ENCODE assay signal across 9 mouse cellular contexts in genomic region chr7:118854606-118855005, GRCm38 (mm10). TPM values are rescaled to one million over a fixed set of nuclear protein-coding genes. Genes with fewer than 3 reads are reported as not detected.
A peak's percentile ranks its signal among the peaks of the same experiment; 100 is the strongest.
DNase-seq lines count a peak whose midpoint lies in the region; ATAC-seq and TF ChIP-seq lines count a peak whose summit lies in the region.
"Had no signal": no experiment of that assay in that cellular context is flagged by ENCODE, and none has a peak within 500 bp of the region (broad histone marks: within the 10 kb centered on the region; RNA-seq: fewer than 3 reads in every experiment).

No protein-coding gene starts in this region.

- H3K4me2 ChIP-seq in heart, postnatal 0 days (ENCODE audit: low read depth, low read length) = peak overlapping the region; percentile 93
- H3K4me2 ChIP-seq in midbrain, embryonic 11.5 days = peak overlapping the region; percentile 85

- H3K27me3 ChIP-seq in heart, postnatal 0 days (ENCODE audit: control insufficient read depth, insufficient read depth, low read length) = no peaks in the 10 kb centered on the region
- no peaks in the 10 kb centered on the region for H3K27me3 ChIP-seq in MEL (ENCODE audit: control insufficient read depth in 1 of 2, insufficient read depth in 2 of 2, low read length in 2 of 2)
- H3K27me3 ChIP-seq in hindbrain, embryonic 10.5 days (ENCODE audit: insufficient read depth, poor library complexity, severe bottlenecking) = no peaks in the 10 kb centered on the region
- H3K27me3 ChIP-seq in midbrain, embryonic 11.5 days (ENCODE audit: control insufficient read depth, insufficient read depth, low read length) = no peaks in the 10 kb centered on the region

- no peak for TF ChIP-seq POLR2A in MEL (IDR thresholded peaks at IDR 0.05; ENCODE audit: control insufficient read depth in 1 of 2, insufficient read depth in 1 of 2, low read depth in 1 of 2, low read length in 2 of 2, poor library complexity in 1 of 2)

- TF ChIP-seq CTCF in heart, postnatal 0 days (IDR thresholded peaks at IDR 0.05; ENCODE audit: low read depth) = no peak
- no peak for TF ChIP-seq CTCF in MEL (IDR thresholded peaks at IDR 0.05 in 2 of 3, conservative IDR thresholded peaks at IDR 0.05 in 1 of 3; ENCODE audit: control insufficient read depth in 1 of 3, insufficient read depth in 1 of 3, low read depth in 2 of 3, low read length in 3 of 3, poor library complexity in 1 of 3, severe bottlenecking in 1 of 3)

- H3K36me3 ChIP-seq in heart, postnatal 0 days (replicated peaks; ENCODE audit: control insufficient read depth, insufficient read depth, low read length) = peaks cover 20% of the 10 kb centered on the region
- peaks cover 5 to 43% of the 10 kb centered on the region in 2 experiments; a peak in 3 of 4 replicates for H3K36me3 ChIP-seq in MEL (ENCODE audit: control insufficient read depth in 1 of 2, insufficient read depth in 2 of 2, low read length in 2 of 2)
- peaks cover 66% of the 10 kb centered on the region for H3K36me3 ChIP-seq in hindbrain, embryonic 10.5 days
- peaks cover 14% of the 10 kb centered on the region for H3K36me3 ChIP-seq in midbrain, embryonic 11.5 days (ENCODE audit: control insufficient read depth, insufficient read depth, low read length)

- TF ChIP-seq EP300 in heart, postnatal 0 days (IDR thresholded peaks at IDR 0.05; ENCODE audit: low read depth) = no peak
- no peak for TF ChIP-seq EP300 in MEL (IDR thresholded peaks at IDR 0.05; ENCODE audit: low read depth in 1 of 2, low read length in 2 of 2)

- no peaks in the 10 kb centered on the region for H3K9me3 ChIP-seq in heart, postnatal 0 days (replicated peaks; ENCODE audit: control insufficient read depth, low read length)
- no peaks in the 10 kb centered on the region for H3K9me3 ChIP-seq in MEL (replicated peaks; ENCODE audit: insufficient read depth, low read length)
- H3K9me3 ChIP-seq in hindbrain, embryonic 10.5 days = no peaks in the 10 kb centered on the region
- H3K9me3 ChIP-seq in midbrain, embryonic 11.5 days (ENCODE audit: control insufficient read depth, low read length) = no peaks in the 10 kb centered on the region

- peak overlapping the region; percentile 79 for H3K4me3 ChIP-seq in heart, postnatal 0 days (ENCODE audit: low read depth, low read length)
- H3K4me3 ChIP-seq in MEL (ENCODE audit: control insufficient read depth in 1 of 2, insufficient read depth in 1 of 2, low read depth in 2 of 2, low read length in 2 of 2) = peak overlapping the region; percentile 62 to 92
- H3K4me3 ChIP-seq in hindbrain, embryonic 10.5 days = peak overlapping the region; percentile 85
- H3K4me3 ChIP-seq in midbrain, embryonic 11.5 days (ENCODE audit: low read depth, low read length) = peak overlapping the region; percentile 89

- no peak for ATAC-seq in heart, postnatal 0 days (ENCODE audit: insufficient read depth, low read depth)
- ATAC-seq in midbrain, embryonic 11.5 days (ENCODE audit: low FRiP score) = no peak

- H3K4me1 ChIP-seq in heart, postnatal 0 days (ENCODE audit: control insufficient read depth, insufficient read depth) = peaks cover 22% of the 10 kb centered on the region
- H3K4me1 ChIP-seq in MEL (ENCODE audit: control insufficient read depth in 1 of 2, insufficient read depth in 2 of 2, low read length in 2 of 2) = peaks cover 5 to 42% of the 10 kb centered on the region in 2 experiments
- H3K4me1 ChIP-seq in hindbrain, embryonic 10.5 days (replicated peaks) = peaks cover 21% of the 10 kb centered on the region
- H3K4me1 ChIP-seq in midbrain, embryonic 11.5 days (ENCODE audit: control insufficient read depth, insufficient read depth, low read length) = peaks cover 12% of the 10 kb centered on the region

- WGBS in heart, postnatal 0 days = 17% methylated on average over 3 of the region's 3 CpGs
- WGBS in hindbrain, embryonic 10.5 days = 32% methylated on average over 3 of the region's 3 CpGs
- WGBS in midbrain, embryonic 11.5 days = 26% methylated on average over 3 of the region's 3 CpGs

- H3K9ac ChIP-seq in heart, postnatal 0 days (replicated peaks; ENCODE audit: low read depth, low read length) = peak overlapping the region; percentile 70
- H3K9ac ChIP-seq in MEL (ENCODE audit: control insufficient read depth, low read depth, low read length, poor library complexity, severe bottlenecking) = peak overlapping the region; percentile 85
- H3K9ac ChIP-seq in midbrain, embryonic 11.5 days (ENCODE audit: low read length) = peak overlapping the region; percentile 74

- TF ChIP-seq RAD21 in MEL (IDR thresholded peaks at IDR 0.05; ENCODE audit: low read depth, low read length) = no peak

- peak overlapping the region; percentile 53; the same call in 1 of the 2 replicates for H3K27ac ChIP-seq in heart, postnatal 0 days (ENCODE audit: low read depth)
- H3K27ac ChIP-seq in MEL (ENCODE audit: control insufficient read depth, low read depth, low read length) = peak overlapping the region; percentile 60
- peak overlapping the region; percentile 91 for H3K27ac ChIP-seq in hindbrain, embryonic 10.5 days
- no peak overlapping the region for H3K27ac ChIP-seq in midbrain, embryonic 11.5 days (ENCODE audit: low read depth, low read length)

- intact Hi-C loops in heart, postnatal 10 days (cut with DNase I) = loop anchor here (2.0 to 5.0 kb wide), 2 partner anchors 87 to 138 kb away; no protein-coding TSS in a partner anchor

- no peak for DNase-seq in heart, postnatal 0 days (ENCODE audit: low spot score)
- DNase-seq in heart, postnatal 10 days = no peak
- DNase-seq in MEL (ENCODE audit: low read depth, low spot score) = peak; percentile 72
- DNase-seq in hindbrain, embryonic 10.5 days (ENCODE audit: low spot score) = no peak
- DNase-seq in midbrain, embryonic 11.5 days (ENCODE audit: low spot score, missing footprints) = no peak
- no peak for DNase-seq in adrenal gland, postnatal 14 days
- no peak for DNase-seq in layer of hippocampus, postnatal 25 days (ENCODE audit: extremely low spot score in 1 of 2, low spot score in 1 of 2)
- DNase-seq in right cerebral cortex, postnatal 36 days (ENCODE audit: low spot score in 2 of 2) = no peak
- DNase-seq: gastrocnemius, postnatal 25 days had no signal

- H3K79me2 ChIP-seq in MEL (ENCODE audit: control insufficient read depth, insufficient read depth, low read length, poor library complexity) = peaks cover 45% of the 10 kb centered on the region

TF ChIP-seq in MEL, 35 proteins besides CTCF, POLR2A, EP300 and RAD21:
- TF ChIP-seq KAT2A (conservative IDR thresholded peaks at IDR 0.05; ENCODE audit: low read depth, low read length) (no peak), SMC3 (IDR thresholded peaks at IDR 0.05; ENCODE audit: low read depth, low read length) (no peak), ZNF384 (IDR thresholded peaks at IDR 0.05; ENCODE audit: low read depth, low read length) (no peak), TAL1 (IDR thresholded peaks at IDR 0.05; ENCODE audit: low read length) (no peak), SIN3A (IDR thresholded peaks at IDR 0.05; ENCODE audit: low read length) (no peak), USF2 (IDR thresholded peaks at IDR 0.05; ENCODE audit: borderline replicate concordance in 1 of 2, insufficient read depth in 1 of 2, low read depth in 1 of 2, low read length in 2 of 2) (no peak), POLR2AphosphoS5 (IDR thresholded peaks at IDR 0.05; ENCODE audit: borderline replicate concordance, low read depth, low read length) (no peak), TCF12 (IDR thresholded peaks at IDR 0.05; ENCODE audit: low read depth, low read length) (no peak), MEF2A (IDR thresholded peaks at IDR 0.05; ENCODE audit: extremely low read depth, insufficient replicate concordance, low read depth, low read length, poor library complexity, severe bottlenecking) (no peak), JUND (IDR thresholded peaks at IDR 0.05; ENCODE audit: low read depth, low read length) (no peak), MXI1 (IDR thresholded peaks at IDR 0.05; ENCODE audit: low read depth, low read length) (no peak), TBP (IDR thresholded peaks at IDR 0.05; ENCODE audit: low read depth, low read length) (no peak), CHD2 (IDR thresholded peaks at IDR 0.05; ENCODE audit: low read length) (no peak)

RNA-seq across cellular contexts. Expression of gene Iqck, which starts 0.9 kb away (rescaled TPM):
- 0.66 TPM in 1 of 2 replicates, not detected in the other for total RNA-seq in heart, postnatal 0 days (2014; rRNA removed; ENCODE audit: low replicate concordance)
- polyA plus RNA-seq in heart, postnatal 0 days (2015; fragmentation: Nextera tagmentation; extraction: Ambion mirVana) = 0.67 and 0.84 TPM in 2 replicates
- under 1 TPM; 0.45 to 0.74 TPM for total RNA-seq in heart, postnatal 10 days (2021)
- total RNA-seq in MEL (2012; rRNA removed) = 0.20 and 0.39 TPM in 2 replicates
- polyA plus RNA-seq in MEL (2012; ENCODE audit: insufficient read depth in 1 of 2, insufficient read length in 2 of 2, low read depth in 1 of 2, low replicate concordance in 2 of 2, missing spikeins in 1 of 2) = under 1 TPM in 1 of 2 experiments, not detected in 1; 0.40 TPM
- 6.7 and 9.6 TPM in 2 replicates for polyA plus RNA-seq in hindbrain, embryonic 10.5 days (2016; fragmentation: Nextera tagmentation; extraction: Ambion mirVana)
- polyA plus RNA-seq in midbrain, embryonic 11.5 days (2014; fragmentation: Nextera tagmentation; extraction: Ambion mirVana) = 3.1 and 3.2 TPM in 2 replicates
- total RNA-seq in adrenal gland, postnatal 14 days (2021) = 12.3 and 14.9 TPM in 2 replicates
- 1 to 10 TPM; 4.0 to 4.5 TPM for total RNA-seq in layer of hippocampus, postnatal 25 days (2021)

RNA-seq across cellular contexts. Expression of gene Knop1, which starts 1.4 kb away (rescaled TPM):
- 11.9 and 20.0 TPM in 2 replicates for total RNA-seq in heart, postnatal 0 days (2014; rRNA removed; ENCODE audit: low replicate concordance)
- polyA plus RNA-seq in heart, postnatal 0 days (2015; fragmentation: Nextera tagmentation; extraction: Ambion mirVana) = 39.4 and 40.3 TPM in 2 replicates
- 10 to 100 TPM; 20.0 to 25.5 TPM for total RNA-seq in heart, postnatal 10 days (2021)
- 40.3 and 46.8 TPM in 2 replicates for total RNA-seq in MEL (2012; rRNA removed)
- 10 to 100 TPM in 1 of 2 experiments, not detected in 1; 66.9 TPM for polyA plus RNA-seq in MEL (2012; ENCODE audit: insufficient read depth in 1 of 2, insufficient read length in 2 of 2, low read depth in 1 of 2, low replicate concordance in 2 of 2, missing spikeins in 1 of 2)
- 105 and 137 TPM in 2 replicates for polyA plus RNA-seq in hindbrain, embryonic 10.5 days (2016; fragmentation: Nextera tagmentation; extraction: Ambion mirVana)
- polyA plus RNA-seq in midbrain, embryonic 11.5 days (2014; fragmentation: Nextera tagmentation; extraction: Ambion mirVana) = 109 and 118 TPM in 2 replicates
- total RNA-seq in adrenal gland, postnatal 14 days (2021) = 52.2 and 54.9 TPM in 2 replicates
- 10 to 100 TPM; 24.1 to 27.5 TPM for total RNA-seq in layer of hippocampus, postnatal 25 days (2021)
